Mouse (Mus musculus): ENCODE measurements around the gene Fgb. TPM values are rescaled to one million over a fixed set of nuclear protein-coding genes. Genes with fewer than 3 reads are reported as not detected.

Gene Fgb
- total RNA-seq, 2 experiments from 2014 or later: 0.07 TPM; not detected in 1

DNA sequence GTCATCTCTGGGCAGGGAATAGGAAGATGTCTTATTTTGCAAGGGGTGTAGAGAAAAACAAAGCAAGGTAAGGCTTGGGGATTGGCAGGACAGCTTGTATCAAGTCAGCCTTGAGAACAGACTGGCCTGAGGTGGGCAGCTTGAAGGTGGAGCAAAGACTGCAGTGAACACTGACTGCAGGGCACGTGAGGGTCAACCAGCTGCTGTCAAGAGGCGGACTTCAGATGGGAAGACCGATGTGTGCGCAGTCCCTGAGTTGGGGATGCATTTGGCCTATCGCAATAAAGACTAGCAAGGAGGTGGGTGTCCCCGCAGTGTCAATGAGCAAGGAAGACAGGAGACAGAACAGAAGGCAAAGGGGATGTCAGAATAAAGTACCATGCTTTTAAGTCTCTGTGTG, 56.7 kb downstream of the Fgb start:
- intact Hi-C loops (cut with DNase I): loop anchor here (10.0 kb wide), 1 partner anchor 772 kb away; the partner anchor contains the start of gene Sfrp2
- no peak for DNase-seq

DNA sequence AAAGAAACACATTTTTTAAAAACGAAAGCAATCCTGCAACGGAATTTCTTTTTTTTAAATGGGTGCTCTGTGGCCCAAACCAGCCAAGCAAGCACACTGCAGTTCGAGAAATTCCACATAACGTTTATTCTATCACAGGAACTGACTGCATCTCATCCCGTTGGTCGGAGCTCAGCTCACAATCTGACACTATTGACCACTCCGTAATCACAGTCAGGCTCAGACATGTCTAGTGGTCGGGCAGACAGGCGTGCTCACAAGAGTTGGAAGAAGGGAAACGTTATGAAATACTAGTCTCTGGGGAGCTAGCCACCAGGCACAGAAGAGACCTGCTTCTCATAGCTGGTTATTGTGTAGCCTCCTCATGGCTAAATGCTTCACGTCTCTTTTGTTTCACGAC, 57.7 kb downstream of the Fgb start:
- no peak for DNase-seq
- intact Hi-C loops (cut with DNase I): loop anchor here (10.0 kb wide), 1 partner anchor 773 kb away; the partner anchor contains the start of gene Sfrp2

Other genes starting within 250 kb of the Fgb start
- under 1 TPM; 0.40 to 0.84 TPM for gene Rbm46, start 173.4 kb downstream of the Fgb start, total RNA-seq (2021)
- under 1 TPM; 0.10 TPM for gene Lrat, start 145.9 kb downstream of the Fgb start, total RNA-seq (2021)
- gene Fgg, start 42.1 kb downstream of the Fgb start, total RNA-seq (2021): not detected
- under 1 TPM in 1 of 2 experiments, not detected in 1; 0.12 TPM for gene Fga, start 23.8 kb downstream of the Fgb start, total RNA-seq (2021)
- gene Plrg1, start 5.7 kb upstream of the Fgb start, total RNA-seq (2021): 10 to 100 TPM; 32.2 to 32.6 TPM
- 1 to 10 TPM; 1.3 to 1.4 TPM for gene Dchs2, start 78.1 kb upstream of the Fgb start, total RNA-seq (2021)

Data from heart, postnatal 10 days (tissue).